Mouse (Mus musculus) thymus, adult 2 months (tissue): Measurements from ENCODE around the gene Prkci.

Experiments
- CTCF ChIP-seq: fragments of 200-500 bp; IDR thresholded peaks from 2 replicates; pipeline ENCODE4 v1.5.1; 2012; ENCODE audit warnings: mild to moderate bottlenecking, control low read depth, low read length, moderate library complexity, borderline replicate concordance; ENCODE audit not compliant: control insufficient read depth, poor library complexity, insufficient read depth; ENCODE audit errors: extremely low read depth
- POLR2A ChIP-seq: fragments of 200-500 bp; IDR thresholded peaks from 2 replicates; pipeline ENCODE4 v1.6.1; 2012; ENCODE audit warnings: mild to moderate bottlenecking, low read length, control low read depth, moderate library complexity; ENCODE audit not compliant: control insufficient read depth, poor library complexity, insufficient read depth; ENCODE audit errors: extremely low read depth

DNA sequence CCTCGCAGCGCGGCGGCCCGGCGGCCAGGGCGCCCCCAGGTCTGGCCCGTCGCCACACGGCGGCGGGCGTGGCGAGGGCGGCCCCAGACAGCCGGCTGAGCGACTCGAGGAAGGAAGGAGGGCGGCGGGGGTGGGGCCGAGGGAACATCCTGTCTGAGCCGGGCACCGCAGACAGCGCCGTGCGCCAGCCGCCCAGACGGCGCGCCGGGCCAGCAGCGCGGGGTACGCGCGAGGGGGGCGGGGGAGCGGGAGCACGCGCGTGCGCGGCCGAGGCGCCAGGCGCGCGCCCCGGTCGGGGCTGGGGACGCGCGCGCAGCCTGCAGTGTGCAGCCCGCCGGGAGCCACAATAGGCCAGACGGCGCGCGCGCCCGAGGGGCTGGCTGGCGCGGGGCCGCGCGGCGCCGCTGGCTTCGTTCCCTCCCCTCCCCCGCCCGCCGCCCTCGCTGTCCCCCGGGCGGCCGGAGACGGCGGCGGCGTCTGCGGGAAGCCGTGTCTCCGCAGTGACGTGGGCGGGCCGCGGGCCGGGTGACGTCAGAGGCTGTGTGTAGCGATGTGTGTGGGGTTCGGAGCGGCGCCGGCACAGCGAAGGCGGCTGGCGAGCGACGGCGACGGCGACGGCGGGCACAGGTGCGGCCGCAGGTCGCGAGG lies 99.1 kb downstream of the Prkci start, which contains the start of gene Skil:
- TF ChIP-seq CTCF (0 out of 2 replicates have a peak, but pooled peaks have one; percentile 11), POLR2A (peak; percentile 56; the same call in 1 of the 2 replicates)
